Mouse (Mus musculus) frontal cortex, adult 2 months (tissue): ENCODE measurements at regions not wholly inside any gene's neighbourhood (a gene's known extent, or its start where the extent isn't known, plus 50 kb on each side); places are given as distances from the start of the nearest gene placed in this dataset.

Experiments
- DNase-seq, 2 experiments: peaks; one replicate each; pipeline ENCODE4 v3.0.0; 2022; ENCODE audit warnings: low spot score in 1 of 2; ENCODE audit errors: extremely low spot score in 1 of 2

- DNase-seq, result no peak
Measured at GRCm38 (mm10) chr6:17157270-17157669, 92.3 kb downstream of the Tes start.

- peak in 1 of 2 experiments; percentile 58 for DNase-seq
Measured at GRCm38 (mm10) chr6:17169971-17170781, 105.2 kb downstream of the Tes start.

- DNase-seq, result no peak
Measured at GRCm38 (mm10) chr6:17170782-17171272, 105.9 kb downstream of the Tes start.

GRCm38 (mm10) chr6:17171273-17172011 is 106.5 kb downstream of the Tes start:
- peak in 1 of 2 experiments; percentile 26 for DNase-seq

- DNase-seq, result no peak
Measured at GRCm38 (mm10) chr6:17172050-17172449, 107.1 kb downstream of the Tes start.

- DNase-seq, result no peak
Measured at GRCm38 (mm10) chr6:17177153-17177552, 103.8 kb upstream of the Cav2 start.

- DNase-seq, result no peak
Measured at GRCm38 (mm10) chr6:17179476-17179875, 101.5 kb upstream of the Cav2 start.

GRCm38 (mm10) chr6:17186604-17187003 is 94.4 kb upstream of the Cav2 start:
- no peak for DNase-seq

- DNase-seq, result peak in 1 of 2 experiments; percentile 53
Measured at GRCm38 (mm10) chr6:17187106-17187505, 93.9 kb upstream of the Cav2 start.

GRCm38 (mm10) chr6:17195538-17195937 is 85.4 kb upstream of the Cav2 start:
- no peak for DNase-seq

GRCm38 (mm10) chr6:17197728-17198397 is 83.1 kb upstream of the Cav2 start:
- no peak for DNase-seq

- DNase-seq, result no peak
Measured at GRCm38 (mm10) chr6:17198876-17199275, 82.1 kb upstream of the Cav2 start.

GRCm38 (mm10) chr6:17201916-17202636 is 78.9 kb upstream of the Cav2 start:
- no peak for DNase-seq

- DNase-seq, result no peak
Measured at GRCm38 (mm10) chr6:17203302-17203701, 77.7 kb upstream of the Cav2 start.

- DNase-seq, result no peak
Measured at GRCm38 (mm10) chr6:17203900-17204686, 76.9 kb upstream of the Cav2 start.

- no peak for DNase-seq
Measured at GRCm38 (mm10) chr6:17206932-17207331, 74.1 kb upstream of the Cav2 start.

- DNase-seq, result no peak
Measured at GRCm38 (mm10) chr6:17209792-17210191, 71.2 kb upstream of the Cav2 start.

GRCm38 (mm10) chr6:17211346-17211745 is 69.6 kb upstream of the Cav2 start:
- DNase-seq, result peak in 1 of 2 experiments; percentile 58

- no peak for DNase-seq
Measured at GRCm38 (mm10) chr6:17214774-17215173, 66.2 kb upstream of the Cav2 start.

GRCm38 (mm10) chr6:17216442-17216841 is 64.5 kb upstream of the Cav2 start:
- DNase-seq, result no peak
